Mouse (Mus musculus) gastrocnemius, postnatal 14 days (tissue): Measurements from ENCODE around the gene Vmn1r55. TPM values are rescaled to one million over a fixed set of nuclear protein-coding genes. Genes with fewer than 3 reads are reported as not detected.
A peak's percentile ranks its signal among the peaks of the same experiment; 100 is the strongest.
"Not testable (repeated sequence)": the region's sequence is repeated elsewhere in the genome, so short reads cannot be mapped to it uniquely, and the experiment has no call there.

Experiments used
- DNase-seq: peaks from one replicate; pipeline ENCODE4 v3.0.0; 2021; ENCODE audit warnings: mixed read lengths
- intact Hi-C: fragments of 180-260 bp; cut with DNase I; formaldehyde crosslinking; loops from one replicate; pipeline ENCODE4 v1.15.1; 2025; ENCODE audit warnings: low total_unique reads
- long read RNA-seq, 2 experiments: library from polyadenylated mRNA; stranded (forward); transcript quantifications; one replicate each; pipeline ENCODE4 v2.0.0; 2021
- total RNA-seq, 2 experiments: library from RNA; stranded (reverse); gene quantifications; 2 replicates each; pipeline ENCODE4 v1.2.3; 2021

Vmn1r55 gene
- not detected for total RNA-seq
- long read RNA-seq, experiment 1, result 0 reads
- long read RNA-seq, experiment 2, result 0 reads

- DNase-seq, intact Hi-C loops: not testable (repeated sequence)
Observed at GRCm38 (mm10) chr7:5149570-5149969, at the start of gene Vmn1r55. TSS of gene Vmn1r55 (minus strand) at chr7:5149670.

- DNase-seq, intact Hi-C loops: not testable (repeated sequence)
Observed at GRCm38 (mm10) chr7:5196647-5197046, 47.2 kb upstream of the Vmn1r55 start, which contains the start of gene Vmn1r56. TSS of gene Vmn1r56 (minus strand) at chr7:5196747.

GRCm38 (mm10) chr7:5125549-5126406 is 23.7 kb downstream of the Vmn1r55 start, which contains the start of gene Rasl2-9:
TSS of gene Rasl2-9 (minus strand) at chr7:5125950.
- DNase-seq, result peak; percentile 79
- intact Hi-C loops, result no loop called here

GRCm38 (mm10) chr7:5125078-5125477 is 24.4 kb downstream of the Vmn1r55 start:
- intact Hi-C loops, result no loop called here
- DNase-seq, result no peak

GRCm38 (mm10) chr7:5116850-5117249 is 32.6 kb downstream of the Vmn1r55 start, which contains the start of gene Rfpl4:
TSS of gene Rfpl4 (minus strand) at chr7:5116950.
- intact Hi-C loops, result no loop called here
- DNase-seq, result no peak

GRCm38 (mm10) chr7:5112701-5113100 is 36.8 kb downstream of the Vmn1r55 start:
- intact Hi-C loops, result no loop called here
- DNase-seq, result no peak

GRCm38 (mm10) chr7:5109301-5109700 is 40.2 kb downstream of the Vmn1r55 start:
- DNase-seq, result no peak
- intact Hi-C loops, result no loop called here

GRCm38 (mm10) chr7:5108272-5108671 is 41.2 kb downstream of the Vmn1r55 start:
- intact Hi-C loops, result no loop called here
- no peak for DNase-seq

- DNase-seq, result no peak
- intact Hi-C loops, result no loop called here
Observed at GRCm38 (mm10) chr7:5102564-5102963, 46.9 kb downstream of the Vmn1r55 start.

- intact Hi-C loops, result no loop called here
- DNase-seq, result no peak
Observed at GRCm38 (mm10) chr7:5101066-5101663, 48.3 kb downstream of the Vmn1r55 start.

GRCm38 (mm10) chr7:5099796-5100195 is 49.7 kb downstream of the Vmn1r55 start:
- no peak for DNase-seq
- intact Hi-C loops, result no loop called here

- intact Hi-C loops, result no loop called here
- no peak for DNase-seq
Observed at GRCm38 (mm10) chr7:5098769-5099168, 50.7 kb downstream of the Vmn1r55 start.

- intact Hi-C loops, result no loop called here
Observed at GRCm38 (mm10) chr7:5092831-5093510, 56.5 kb downstream of the Vmn1r55 start.

GRCm38 (mm10) chr7:5092381-5092780 is 57.1 kb downstream of the Vmn1r55 start:
- no peak for DNase-seq
- intact Hi-C loops, result no loop called here

More at GRCm38 (mm10) chr7:5092831-5093510, 56.5 kb downstream of the Vmn1r55 start:
- DNase-seq, result no peak

GRCm38 (mm10) chr7:5091008-5091728 is 58.3 kb downstream of the Vmn1r55 start:
- intact Hi-C loops, result no loop called here
- no peak for DNase-seq

- DNase-seq, result no peak
- intact Hi-C loops, result no loop called here
Observed at GRCm38 (mm10) chr7:5089853-5090252, 59.6 kb downstream of the Vmn1r55 start.

- no peak for DNase-seq
- intact Hi-C loops, result no loop called here
Observed at GRCm38 (mm10) chr7:5087886-5088285, 61.6 kb downstream of the Vmn1r55 start.

- intact Hi-C loops, result no loop called here
- peak; percentile 45 for DNase-seq
Observed at GRCm38 (mm10) chr7:5086921-5087440, 62.5 kb downstream of the Vmn1r55 start.

GRCm38 (mm10) chr7:5085512-5085911 is 64.0 kb downstream of the Vmn1r55 start:
- intact Hi-C loops, result no loop called here
- no peak for DNase-seq
